Mouse (Mus musculus): ENCODE measurements around the gene Cebpe.

Gene Cebpe

DNA sequence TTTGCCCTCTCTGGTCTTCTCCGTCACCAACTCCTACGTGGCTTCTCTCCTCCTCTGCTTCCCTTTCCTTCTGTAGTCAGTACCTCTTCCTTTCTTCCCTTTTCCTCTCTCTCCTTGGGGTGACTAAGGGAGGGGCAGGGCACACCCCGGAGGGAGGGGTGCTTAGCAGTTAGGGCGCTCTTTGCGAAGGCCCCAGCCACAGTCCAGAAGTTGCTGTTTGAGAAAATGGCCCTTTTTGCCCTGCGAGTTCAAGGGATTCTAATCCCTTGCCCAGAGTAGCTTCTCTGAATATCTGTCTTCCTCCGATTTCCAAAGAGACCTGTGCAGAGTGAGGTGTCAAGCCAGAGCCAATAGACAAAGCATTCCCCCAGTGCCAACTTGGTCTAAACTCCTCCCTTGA lies at the start of gene Cebpe:
TSS of gene Cebpe (minus strand) at position 101 of the 400 bp plus-strand sequence.
- no peak for DNase-seq

DNA sequence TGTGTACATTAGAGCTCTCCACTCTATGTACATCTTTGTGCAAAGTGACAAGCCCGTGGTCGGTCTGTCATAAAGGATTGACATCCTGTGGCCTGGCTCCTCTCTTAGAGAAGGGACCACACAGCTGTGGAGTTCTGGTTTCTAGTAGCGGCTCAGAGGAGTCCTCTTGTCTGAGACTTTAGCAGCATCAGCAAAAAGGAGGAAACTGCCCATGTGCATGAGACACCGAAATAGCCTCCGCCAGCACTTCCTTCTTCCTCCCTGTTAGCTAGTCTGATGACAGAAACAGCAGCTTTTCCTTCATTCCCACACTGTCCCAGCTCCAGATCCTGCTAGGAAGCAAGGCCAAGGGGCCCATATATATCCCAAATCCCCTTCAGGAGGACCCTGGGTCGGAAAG lies 44.4 kb upstream of the Cebpe start:
- peak in 1 of 2 experiments; percentile 10 for DNase-seq

DNA sequence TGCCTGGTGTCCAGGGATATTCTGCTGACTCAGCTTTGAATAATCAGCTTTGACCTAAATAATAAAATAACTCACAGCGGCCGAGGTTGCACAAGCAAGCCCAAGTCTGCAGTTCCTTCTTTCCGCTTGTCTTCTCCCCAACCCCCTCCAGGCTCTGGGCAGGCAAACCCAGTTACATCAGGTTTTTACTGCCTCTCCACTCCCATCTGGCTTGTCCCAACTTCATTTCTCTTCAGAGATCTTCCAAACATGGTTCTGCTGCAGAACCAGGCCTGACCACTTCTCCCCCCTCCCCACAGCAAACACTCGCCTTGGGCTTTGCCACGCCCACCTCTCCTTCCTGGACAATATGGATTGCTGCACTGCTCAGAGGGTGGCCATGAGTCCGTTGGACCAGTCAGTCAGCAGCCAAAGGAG lies 42.6 kb upstream of the Cebpe start:
- DNase-seq, result peak; percentile 61 to 63

DNA sequence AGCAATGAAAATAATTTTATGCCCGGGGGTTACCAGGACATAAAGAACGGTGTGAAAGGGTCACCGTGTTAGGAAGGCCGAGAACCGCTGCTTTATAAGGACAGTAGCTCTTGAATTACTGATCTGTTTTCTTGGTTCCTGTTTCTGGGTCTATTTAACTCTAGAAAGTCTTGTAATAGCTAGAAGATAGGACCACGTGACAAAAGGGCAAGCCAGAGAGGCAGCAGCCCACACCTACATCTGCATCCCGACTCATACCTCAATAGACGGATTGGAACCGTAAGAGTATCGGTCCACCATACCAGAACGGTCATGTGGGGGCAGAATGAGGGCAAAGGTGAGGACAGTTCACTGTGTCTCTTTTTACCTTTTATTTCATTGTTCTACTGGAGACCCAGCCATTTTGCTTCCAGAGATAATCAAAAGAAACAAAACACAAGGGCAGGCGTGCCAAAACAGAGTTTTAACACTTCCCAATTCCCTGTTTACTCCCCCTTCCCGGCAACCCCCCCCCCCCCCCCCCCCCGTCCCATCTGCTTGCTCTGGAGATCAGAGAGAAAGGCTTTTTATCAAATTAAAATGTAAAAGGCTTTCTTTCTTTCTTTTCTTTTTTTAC lies 42.1 kb upstream of the Cebpe start:
- DNase-seq, result peak in 1 of 2 experiments; percentile 6

DNA sequence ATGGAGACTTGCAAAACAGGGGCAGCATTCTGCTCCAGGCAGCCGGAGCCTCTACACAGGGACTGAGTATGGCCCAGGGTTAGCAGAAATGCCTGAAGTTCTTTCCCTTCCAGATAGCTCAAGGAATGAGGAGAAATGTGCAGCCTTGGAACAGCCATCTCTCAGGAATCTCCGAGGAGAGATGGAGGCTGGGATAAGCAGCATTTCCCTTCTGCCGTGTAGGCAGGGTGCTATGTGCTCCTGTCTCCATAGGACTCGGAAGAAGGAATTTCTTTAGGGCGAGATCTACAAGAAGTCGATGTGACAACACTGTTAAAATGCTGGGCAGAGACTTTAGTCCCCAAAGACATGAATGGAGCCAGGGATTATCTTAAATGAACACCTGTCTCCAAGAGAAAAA lies 41.0 kb upstream of the Cebpe start:
- DNase-seq, result no peak

DNA sequence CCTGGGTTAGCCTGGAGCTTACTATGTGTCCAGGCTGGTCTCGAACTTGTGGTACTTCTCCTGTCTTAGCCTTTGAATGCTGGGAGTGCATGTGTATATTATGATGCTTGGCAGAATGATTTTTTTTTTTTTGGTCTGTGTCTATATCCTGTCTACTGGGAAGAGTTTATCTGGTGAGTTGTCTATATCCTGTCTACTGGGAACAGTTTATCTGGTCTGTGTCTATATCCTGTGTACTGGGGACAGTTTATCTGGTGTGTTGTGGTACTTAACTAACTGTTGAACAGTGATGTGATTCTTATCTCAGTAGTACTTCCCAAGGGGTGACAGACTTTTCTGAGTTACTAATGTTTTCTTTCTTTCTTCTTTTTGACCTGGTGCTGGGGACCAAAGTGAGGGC lies 39.8 kb upstream of the Cebpe start:
- DNase-seq, result no peak

DNA sequence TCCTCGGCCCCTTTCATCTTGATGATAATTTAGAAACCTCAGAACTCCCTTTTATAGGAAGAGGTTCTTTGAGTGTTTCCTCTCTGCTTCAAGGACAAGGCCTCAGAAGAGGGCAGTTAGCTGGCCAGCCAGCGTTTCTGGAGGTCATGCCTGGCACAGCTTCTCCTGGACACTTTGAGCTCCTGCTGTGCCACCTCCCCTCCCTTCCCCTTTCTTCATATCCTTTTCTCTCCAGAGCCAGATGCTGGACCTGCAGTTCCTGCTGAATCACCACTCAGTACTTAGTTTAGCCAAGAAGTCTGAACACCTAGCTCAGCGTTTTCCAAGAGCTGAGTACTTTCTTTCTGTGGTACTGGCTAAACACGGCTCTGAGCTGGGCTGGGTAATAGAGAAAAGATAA lies 37.3 kb upstream of the Cebpe start:
- peak in 1 of 2 experiments; percentile 3 for DNase-seq

DNA sequence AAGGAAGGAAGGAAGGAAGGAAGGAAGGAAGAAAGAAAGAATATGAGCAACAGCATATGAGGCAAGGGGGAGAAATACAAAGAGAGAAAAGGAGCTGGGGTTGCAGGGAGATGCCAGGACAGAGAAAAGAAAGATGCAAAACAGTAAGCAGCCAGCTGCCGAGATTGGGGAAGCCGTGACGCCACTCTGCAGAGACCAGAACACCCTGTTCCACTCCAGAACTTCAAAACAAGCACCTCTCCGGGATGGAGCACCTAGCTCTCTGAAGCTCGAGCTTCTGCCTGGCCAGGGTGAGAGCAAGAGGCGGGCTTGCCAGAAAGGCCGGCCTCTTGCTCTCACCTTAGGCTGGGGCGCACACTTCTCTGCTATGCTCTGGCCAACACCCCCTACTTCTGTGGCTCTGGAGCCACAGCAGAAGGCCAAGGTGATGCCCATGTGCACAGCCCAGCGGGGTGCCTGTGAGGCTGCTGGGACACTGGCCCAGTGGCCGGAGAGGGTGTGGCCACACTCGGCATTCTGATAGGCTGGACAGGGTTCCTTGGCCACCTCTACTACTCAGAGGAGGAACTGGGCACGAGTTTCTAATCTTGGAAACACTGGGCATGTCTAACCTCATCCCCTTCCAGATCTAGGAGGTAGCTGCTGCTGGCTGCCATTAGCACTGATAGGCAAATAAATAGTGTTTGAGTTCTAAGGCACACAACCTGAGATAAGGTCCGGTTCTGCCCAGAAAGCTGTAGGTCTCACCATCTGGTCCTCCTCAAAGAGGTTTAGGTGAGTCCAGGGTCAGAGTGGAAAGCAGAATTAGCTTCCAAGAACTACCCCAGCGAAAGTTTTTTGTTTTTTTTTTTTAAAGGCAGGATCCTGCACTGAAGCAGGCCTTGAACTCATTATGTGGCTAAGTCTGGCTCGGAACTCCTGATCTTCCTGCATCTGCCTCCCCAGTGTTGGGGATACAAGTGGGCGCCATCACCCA lies 36.3 kb upstream of the Cebpe start:
- peak; percentile 21 to 30 for DNase-seq

DNA sequence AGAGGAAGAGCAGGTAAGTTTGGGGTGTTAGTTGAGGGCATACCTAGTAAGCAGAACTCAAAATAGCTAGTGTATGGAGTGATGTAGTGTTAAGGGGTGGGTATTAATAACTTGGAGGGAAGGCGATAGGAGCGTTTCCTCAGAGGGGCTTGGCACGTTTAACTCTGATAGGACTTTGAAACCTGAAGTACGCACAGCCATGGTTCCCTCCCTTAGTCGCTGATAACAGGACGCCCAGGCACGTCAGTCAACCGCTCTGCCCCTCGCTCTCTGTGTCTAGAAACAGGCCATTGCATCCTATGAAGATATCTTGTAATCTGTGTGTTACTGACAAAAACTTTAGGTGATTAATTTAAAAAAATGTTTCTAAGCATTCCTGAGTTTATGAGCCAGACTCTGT lies 34.1 kb upstream of the Cebpe start:
- DNase-seq, result no peak

DNA sequence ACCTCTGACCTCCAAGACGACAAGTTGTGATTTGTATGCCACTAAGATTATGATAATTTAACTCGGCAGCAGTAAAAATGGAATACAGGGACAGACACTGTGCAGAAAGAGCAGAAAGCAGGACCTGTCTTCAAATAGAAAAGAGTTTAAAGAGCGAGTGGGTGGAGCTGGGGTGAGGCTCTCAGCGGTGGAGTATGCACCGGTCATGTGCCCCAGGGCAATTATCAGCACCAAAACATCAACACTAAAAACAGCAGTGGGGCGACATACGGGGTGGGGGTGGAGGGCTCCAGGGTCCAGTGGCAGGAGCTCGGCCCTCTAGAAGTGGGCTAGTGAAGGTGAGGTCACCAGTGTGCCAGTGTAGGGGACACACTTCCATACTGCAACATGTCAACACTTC lies 32.5 kb upstream of the Cebpe start:
- no peak for DNase-seq

DNA sequence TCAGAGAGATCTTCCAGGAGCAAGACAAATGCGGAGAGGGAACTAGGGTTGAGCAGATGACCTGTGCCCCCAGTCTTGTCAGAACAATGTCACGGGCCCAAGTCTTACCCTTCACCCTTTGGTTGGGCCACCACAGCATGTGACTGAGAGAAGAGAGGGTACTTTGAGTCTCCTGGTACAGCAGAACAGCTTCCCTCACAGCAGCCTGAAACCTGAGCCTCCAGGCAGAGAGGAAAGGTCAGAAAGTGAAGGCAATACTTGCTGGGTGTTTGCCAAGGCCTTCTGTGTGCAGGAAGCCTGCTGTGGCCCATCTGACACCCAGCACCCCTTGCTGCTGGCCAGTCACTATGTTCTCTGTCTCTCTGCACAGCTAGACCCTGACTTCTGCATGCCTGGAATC lies 30.4 kb upstream of the Cebpe start:
- DNase-seq, result peak; percentile 13 to 41

DNA sequence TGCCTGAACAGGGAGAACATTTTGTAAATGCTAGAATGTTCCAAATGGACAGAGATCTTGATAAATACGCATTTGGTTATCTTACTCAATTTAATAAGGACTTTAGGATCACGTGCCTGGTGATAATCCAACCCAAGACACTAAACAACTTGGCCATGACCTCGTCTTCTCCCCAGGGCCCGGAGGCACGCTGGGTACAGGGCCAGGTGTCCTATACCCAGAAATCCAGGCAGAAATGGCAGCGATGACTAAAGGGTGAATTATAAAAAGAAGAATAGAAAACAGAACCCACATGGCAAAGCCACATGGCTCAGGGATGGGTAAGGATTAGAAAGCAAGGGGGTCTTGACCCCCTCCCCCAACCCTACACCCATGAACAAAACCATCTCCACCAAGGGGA lies 29.7 kb upstream of the Cebpe start:
- DNase-seq, result no peak

DNA sequence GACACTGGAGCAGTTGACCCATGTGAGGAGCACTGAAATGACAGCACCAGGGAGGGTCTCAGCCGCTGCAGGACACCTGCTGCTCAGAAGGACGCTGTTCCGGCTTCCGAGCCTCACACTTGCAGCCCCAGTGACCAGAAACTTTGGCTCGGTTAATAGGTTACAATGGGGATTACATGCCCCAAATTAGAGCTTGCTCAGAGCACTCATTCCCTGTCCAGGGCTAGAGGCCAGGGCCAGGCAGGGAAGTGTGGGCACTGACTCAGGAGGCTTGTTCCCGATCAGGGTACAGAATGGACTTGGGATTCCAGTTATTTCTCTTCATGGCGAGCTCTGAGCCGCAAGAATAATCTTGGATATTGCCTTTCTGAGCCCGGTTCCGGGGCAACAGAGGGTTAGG lies 25.7 kb upstream of the Cebpe start:
- DNase-seq, result no peak

DNA sequence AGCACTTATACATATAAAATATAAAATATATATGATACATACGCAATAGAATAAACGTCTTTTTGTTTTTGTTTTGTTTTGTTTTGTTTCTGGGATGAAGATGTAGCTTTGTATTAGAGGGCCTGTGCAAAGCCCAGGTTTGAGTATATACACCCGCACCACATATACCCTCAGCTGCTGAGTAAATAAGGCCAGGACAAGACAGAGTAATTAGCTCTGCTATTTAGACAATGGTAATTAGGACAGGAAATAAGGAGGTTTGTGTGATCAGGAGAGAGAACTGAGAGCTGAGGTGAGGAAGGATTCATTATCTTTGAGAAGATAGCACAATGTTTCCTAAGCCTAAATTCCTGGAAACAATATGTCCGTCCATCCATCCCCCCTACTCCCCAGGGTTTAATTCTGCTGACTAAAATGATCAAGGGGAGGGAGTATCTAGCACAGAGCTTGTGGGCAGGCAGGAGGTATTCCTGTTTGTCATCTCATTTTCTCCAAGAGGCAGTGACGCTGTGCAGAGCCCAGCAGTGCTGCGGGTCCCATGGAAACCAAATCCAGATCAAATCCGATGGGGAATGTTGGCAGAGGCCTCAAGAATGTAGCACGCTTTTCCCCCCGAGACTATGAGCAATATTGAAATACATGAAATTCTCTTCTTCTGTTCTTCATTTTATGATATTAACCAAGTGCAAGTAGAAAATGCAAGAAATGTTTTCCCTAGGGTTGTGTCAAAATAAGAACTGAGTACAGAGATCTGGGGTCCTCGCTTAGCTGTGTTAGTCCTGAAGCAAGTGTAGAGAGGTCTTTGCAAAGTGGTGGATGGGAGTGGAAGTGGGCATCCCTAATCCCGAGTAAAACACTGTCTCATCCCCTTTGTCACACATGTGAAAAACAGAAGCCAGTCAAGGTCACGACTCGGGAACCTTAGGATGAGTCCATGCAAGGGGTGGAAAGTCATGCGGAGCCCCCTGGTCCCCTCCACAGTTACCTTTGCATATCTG lies 24.9 kb upstream of the Cebpe start:
- DNase-seq, result no peak

DNA sequence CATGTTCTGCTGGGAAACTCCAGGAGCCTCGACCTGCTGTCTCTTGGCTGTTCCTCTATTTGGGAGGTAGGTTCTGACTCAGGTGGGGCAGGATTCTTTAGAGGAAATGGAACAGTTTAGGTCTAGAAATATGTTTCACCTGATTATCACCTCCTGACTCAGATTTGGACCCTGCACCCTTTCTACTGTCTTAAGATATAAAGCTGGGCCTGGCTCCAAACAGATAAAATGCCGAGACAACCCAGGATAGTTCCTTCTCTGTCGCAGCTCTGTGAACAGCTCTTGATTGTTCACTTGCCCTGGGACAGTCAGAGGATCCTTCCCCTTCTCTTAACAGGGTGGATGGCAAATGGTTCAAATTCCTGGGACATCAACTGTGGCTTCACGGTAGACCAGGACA lies 23.2 kb upstream of the Cebpe start:
- no peak for DNase-seq

DNA sequence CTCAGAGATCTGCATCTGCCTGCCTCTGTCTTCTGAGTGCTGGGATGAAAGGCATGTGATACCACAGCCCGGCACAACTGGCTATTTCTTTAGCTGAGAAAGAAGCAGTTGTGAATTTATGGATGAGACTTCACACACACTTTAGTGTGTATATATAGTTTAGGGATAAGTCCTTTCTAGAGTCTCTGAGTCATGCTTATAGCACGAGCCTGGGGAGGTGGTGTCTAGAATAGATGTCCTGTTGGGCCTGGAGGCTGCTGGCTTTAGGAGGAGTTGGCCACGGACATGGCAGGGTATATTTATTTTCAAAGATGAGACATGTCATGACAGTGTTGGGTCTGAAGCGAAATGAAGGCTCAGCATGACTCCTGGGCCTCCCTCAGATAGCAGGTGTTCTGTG lies 22.0 kb upstream of the Cebpe start:
- no peak for DNase-seq

DNA sequence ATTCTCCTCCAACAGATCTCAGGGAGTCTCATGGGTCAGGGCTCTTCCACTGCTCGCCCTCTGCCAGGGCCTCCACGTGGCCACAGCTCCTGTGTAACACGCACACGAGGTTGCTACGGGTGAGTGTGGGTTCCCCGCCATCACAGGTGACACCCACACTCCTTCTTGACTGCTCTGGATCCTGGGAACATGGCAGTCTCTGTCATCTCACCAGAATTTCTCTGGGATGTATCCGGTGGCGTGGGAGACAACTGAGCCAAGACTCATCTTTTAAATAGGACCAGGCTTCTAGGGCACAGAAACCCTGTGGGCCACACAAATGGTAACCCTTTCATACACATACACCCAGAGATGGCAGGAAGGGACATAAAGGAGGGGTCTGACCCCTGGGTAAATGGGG lies 20.2 kb upstream of the Cebpe start:
- no peak for DNase-seq

DNA sequence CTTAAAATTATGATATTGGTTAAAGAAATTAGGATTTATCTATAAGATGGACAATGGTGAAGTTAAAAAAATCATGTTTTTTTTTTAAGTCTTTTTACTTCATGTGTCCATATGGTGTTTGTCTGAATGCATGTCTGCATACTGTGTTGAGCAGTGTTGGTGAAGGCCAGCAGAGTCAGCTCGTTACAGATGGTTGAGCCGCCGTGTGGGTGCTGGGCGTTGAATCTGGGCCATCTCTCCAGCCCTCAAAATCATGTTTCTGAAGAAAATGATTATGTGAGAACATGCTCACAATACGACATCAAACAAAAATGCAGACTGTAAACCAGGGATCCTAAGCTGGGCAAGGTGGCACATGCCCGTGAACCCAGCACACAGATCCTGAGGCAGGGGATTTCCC lies 18.3 kb upstream of the Cebpe start:
- DNase-seq, result no peak

DNA sequence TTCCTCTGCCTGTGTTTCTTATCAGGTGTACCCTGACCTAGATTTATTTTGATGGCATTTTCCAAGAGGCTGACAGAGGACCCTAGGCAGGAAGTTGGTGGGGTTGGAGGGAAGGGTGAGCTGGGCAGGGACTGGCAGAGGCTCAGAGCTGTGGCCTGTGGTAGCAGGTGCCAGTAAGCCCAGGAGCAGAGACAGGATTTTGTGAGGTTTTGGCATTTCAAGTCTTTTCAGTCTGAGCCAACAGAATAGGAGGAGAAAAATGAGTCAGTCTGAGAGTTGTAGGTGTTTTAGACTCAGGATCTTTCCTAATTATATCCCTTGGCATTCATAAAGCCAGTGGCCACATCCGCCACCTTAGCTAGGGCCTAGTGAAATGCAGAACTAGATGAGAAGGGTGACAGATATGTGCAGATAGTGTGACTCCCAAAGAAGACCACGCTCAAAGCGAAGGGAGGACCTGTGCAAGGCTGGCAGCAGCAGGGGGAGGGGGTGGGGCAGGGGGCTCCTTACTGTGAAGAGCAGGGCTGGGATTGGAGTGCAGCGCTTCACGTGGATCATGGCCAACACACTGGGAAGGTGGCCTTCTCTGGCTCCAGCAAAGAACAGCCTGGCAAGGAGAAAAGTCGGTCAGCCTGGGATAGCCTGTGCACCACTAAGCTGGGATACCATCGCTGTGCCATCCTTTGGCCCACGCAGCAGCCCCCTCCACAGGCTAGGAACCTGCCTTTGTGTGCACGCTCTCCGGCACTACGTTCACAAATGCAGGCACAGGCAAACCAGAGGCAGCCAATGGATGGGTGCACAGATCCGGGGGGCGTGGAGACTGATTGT lies 17.1 kb upstream of the Cebpe start:
- DNase-seq, result no peak

DNA sequence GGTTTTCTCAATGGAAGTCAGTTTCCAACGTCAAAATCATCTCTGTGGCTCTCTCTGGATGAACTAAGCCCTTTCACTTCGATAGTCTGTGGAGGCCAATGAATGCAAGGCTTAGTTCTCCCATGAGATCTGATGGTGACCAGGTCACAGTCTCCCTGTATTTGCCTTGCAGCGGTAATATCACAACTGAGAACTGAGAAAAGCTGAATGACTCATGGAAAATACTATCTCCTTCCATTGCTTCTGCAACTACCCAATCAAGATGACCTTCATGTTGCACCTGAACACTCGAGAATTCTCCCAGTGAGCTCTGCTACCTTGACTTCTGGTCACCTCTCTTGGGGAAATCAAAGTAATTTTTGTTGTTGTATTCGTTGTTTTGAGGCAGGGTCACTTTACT lies 15.6 kb upstream of the Cebpe start:
- DNase-seq, result no peak

DNA sequence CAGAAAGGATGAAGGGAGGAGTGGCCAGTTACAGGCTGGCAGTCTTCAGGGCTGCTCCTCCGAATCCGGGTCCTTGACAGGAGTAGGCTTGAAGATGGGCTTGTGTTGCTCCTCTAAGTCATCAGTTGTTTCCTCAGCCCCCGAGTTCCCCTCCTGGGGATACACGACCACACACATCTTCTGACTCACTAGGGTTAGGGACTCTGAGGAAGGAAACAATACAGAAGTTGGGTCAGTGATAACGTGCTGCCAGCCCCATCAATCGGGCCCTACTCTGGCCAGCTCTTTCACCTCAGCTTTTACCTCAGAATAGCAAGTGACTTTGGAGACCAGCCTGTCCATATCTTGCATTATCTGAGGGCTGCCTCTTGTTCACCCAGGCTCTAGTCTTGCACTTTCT lies 12.1 kb upstream of the Cebpe start:
- no peak for DNase-seq

DNA sequence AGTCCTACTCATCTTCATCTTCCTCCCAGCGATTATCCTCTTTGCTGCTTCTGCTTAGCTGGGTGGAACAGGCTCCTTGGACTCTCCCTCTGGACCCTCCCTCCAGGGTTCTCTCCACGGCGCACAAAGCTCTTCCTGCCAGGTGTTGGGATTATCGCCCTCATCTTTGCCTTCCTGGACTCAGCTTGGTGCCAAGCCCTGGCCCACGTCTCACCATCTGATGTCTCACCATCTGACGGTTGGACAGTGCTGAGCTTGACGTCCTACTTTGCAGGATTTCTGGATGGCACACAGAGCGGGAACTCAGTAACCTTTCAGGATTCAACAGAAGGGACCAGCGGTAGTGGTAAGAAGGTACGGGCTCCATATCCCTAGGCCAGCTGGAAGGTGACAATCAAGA lies 9.7 kb upstream of the Cebpe start:
- no peak for DNase-seq

Measured in lung, adult 18-20 months (tissue).